Mouse (Mus musculus): Measurements from ENCODE around the gene Gng4. TPM values are rescaled to one million over a fixed set of nuclear protein-coding genes. Genes with fewer than 3 reads are reported as not detected.

Gene Gng4
- 10 to 100 TPM; 15.8 to 18.0 TPM for total RNA-seq (2021)
- long read RNA-seq, experiment 1, transcript Gng4-201 (4 exons, 3,179 nt) = major isoform, 12 of 21 reads
- long read RNA-seq, experiment 1, partial matches to known transcripts = 9 of 21 reads
- long read RNA-seq, experiment 1, other reads (novel, unspliced or antisense) = 0 of 21 reads
- long read RNA-seq, experiment 2, transcript Gng4-201 (4 exons, 3,179 nt) = major isoform, 16 of 24 reads
- long read RNA-seq, experiment 2, partial matches to known transcripts = 7 of 24 reads
- long read RNA-seq, experiment 2, other reads (novel, unspliced or antisense) = 1 of 24 reads

- Histone ChIP-seq H3K4me3 (peak within 1 kb of the TSS; percentile 61), H3K27ac (peak within 1 kb of the TSS; percentile 51)
- DNase-seq (ENCODE audit: low spot score in 2 of 2) = peak; percentile 58 to 70
- no peak for TF ChIP-seq CTCF (conservative IDR thresholded peaks at IDR 0.05)
Observed at GRCm38 (mm10) chr13:13783894-13784419, at the start of gene Gng4. TSS of gene Gng4 (plus strand) at chr13:13784059.

- DNase-seq (ENCODE audit: low spot score in 2 of 2) = no peak
- Histone ChIP-seq H3K27ac (no peak overlapping the region), H3K4me3 (no peak overlapping the region)
- no peak for TF ChIP-seq CTCF (conservative IDR thresholded peaks at IDR 0.05)
Observed at GRCm38 (mm10) chr13:13739232-13739631, 44.6 kb upstream of the Gng4 start.

GRCm38 (mm10) chr13:13745911-13746310 lies 37.9 kb upstream of the Gng4 start:
- Histone ChIP-seq H3K4me3 (no peak overlapping the region), H3K27ac (no peak overlapping the region)
- DNase-seq (ENCODE audit: low spot score in 2 of 2) = no peak
- TF ChIP-seq CTCF (conservative IDR thresholded peaks at IDR 0.05) = no peak

- no peak for TF ChIP-seq CTCF (conservative IDR thresholded peaks at IDR 0.05)
Observed at GRCm38 (mm10) chr13:13775778-13776494, 7.9 kb upstream of the Gng4 start.

GRCm38 (mm10) chr13:13777052-13777451 lies 6.8 kb upstream of the Gng4 start:
- H3K27ac ChIP-seq = no peak overlapping the region
- no peak overlapping the region for H3K4me3 ChIP-seq
- no peak for DNase-seq (ENCODE audit: low spot score in 2 of 2)
- TF ChIP-seq CTCF (conservative IDR thresholded peaks at IDR 0.05) = no peak

More at GRCm38 (mm10) chr13:13775778-13776494, 7.9 kb upstream of the Gng4 start:
- no peak for DNase-seq (ENCODE audit: low spot score in 2 of 2)
- Histone ChIP-seq H3K27ac (no peak overlapping the region), H3K4me3 (no peak overlapping the region)

GRCm38 (mm10) chr13:13777696-13778095 lies 6.2 kb upstream of the Gng4 start:
- no peak overlapping the region for H3K4me3 ChIP-seq
- no peak overlapping the region for H3K27ac ChIP-seq
- TF ChIP-seq CTCF (conservative IDR thresholded peaks at IDR 0.05) = no peak
- DNase-seq (ENCODE audit: low spot score in 2 of 2) = no peak

GRCm38 (mm10) chr13:13778837-13779458 lies 4.9 kb upstream of the Gng4 start:
- DNase-seq (ENCODE audit: low spot score in 2 of 2) = no peak
- Histone ChIP-seq H3K4me3 (no peak overlapping the region), H3K27ac (no peak overlapping the region)
- TF ChIP-seq CTCF (conservative IDR thresholded peaks at IDR 0.05) = no peak

- DNase-seq (ENCODE audit: low spot score in 2 of 2) = no peak
- no peak overlapping the region for H3K27ac ChIP-seq
Observed at GRCm38 (mm10) chr13:13780271-13780670, 3.6 kb upstream of the Gng4 start.

GRCm38 (mm10) chr13:13781026-13781425 lies 2.8 kb upstream of the Gng4 start:
- H3K27ac ChIP-seq = no peak overlapping the region
- TF ChIP-seq CTCF (conservative IDR thresholded peaks at IDR 0.05) = no peak
- DNase-seq (ENCODE audit: low spot score in 2 of 2) = no peak
- H3K4me3 ChIP-seq = no peak overlapping the region

More at GRCm38 (mm10) chr13:13780271-13780670, 3.6 kb upstream of the Gng4 start:
- TF ChIP-seq CTCF (conservative IDR thresholded peaks at IDR 0.05) = no peak
- no peak overlapping the region for H3K4me3 ChIP-seq

- H3K4me3 ChIP-seq = no peak overlapping the region; the same call in 1 of the 2 replicates
Observed at GRCm38 (mm10) chr13:13783296-13783695, 563 bp upstream of the Gng4 start.

GRCm38 (mm10) chr13:13784420-13784936 lies 619 bp downstream of the Gng4 start:
- no peak for DNase-seq (ENCODE audit: low spot score in 2 of 2)
- TF ChIP-seq CTCF (conservative IDR thresholded peaks at IDR 0.05) = no peak
- peak overlapping the region; percentile 61 for H3K4me3 ChIP-seq
- no peak overlapping the region for H3K27ac ChIP-seq

More at GRCm38 (mm10) chr13:13783296-13783695, 563 bp upstream of the Gng4 start:
- no peak for TF ChIP-seq CTCF (conservative IDR thresholded peaks at IDR 0.05)
- H3K27ac ChIP-seq = no peak overlapping the region; the same call in 1 of the 2 replicates
- no peak for DNase-seq (ENCODE audit: low spot score in 2 of 2)

- no peak overlapping the region for H3K27ac ChIP-seq
- H3K4me3 ChIP-seq = peak overlapping the region; percentile 61
- 0 out of 2 replicates have a peak, but pooled peaks have one; percentile 8 for TF ChIP-seq CTCF (conservative IDR thresholded peaks at IDR 0.05)
- no peak for DNase-seq (ENCODE audit: low spot score in 2 of 2)
Observed at GRCm38 (mm10) chr13:13784981-13785783, 1.3 kb downstream of the Gng4 start.

All from layer of hippocampus, adult 2 months (tissue).